Mouse (Mus musculus) thymus, adult 2 months (tissue): ENCODE data around the gene Sun2. TPM values are rescaled to one million over a fixed set of nuclear protein-coding genes. Genes with fewer than 3 reads are reported as not detected.

Experiments used
- DNase-seq: peaks from one replicate; pipeline ENCODE4 v3.0.0; 2021
- H3K27ac ChIP-seq: fragments of 200-500 bp; 2 replicates; pipeline ENCODE4 v1.5.1; 2012; ENCODE audit warnings: low read length, control low read depth; ENCODE audit not compliant: control insufficient read depth, insufficient read depth
- H3K27me3 ChIP-seq: fragments of 200-500 bp; 2 replicates; pipeline ENCODE4 v1.6.1; 2012; ENCODE audit warnings: mild to moderate bottlenecking, low read length, moderate library complexity, mixed read lengths; ENCODE audit not compliant: control insufficient read depth, insufficient read depth
- H3K36me3 ChIP-seq: fragments of 200-500 bp; 2 replicates; pipeline ENCODE4 v1.6.1; 2012; ENCODE audit warnings: mild to moderate bottlenecking, low read length, moderate library complexity; ENCODE audit not compliant: control insufficient read depth, insufficient read depth
- H3K4me1 ChIP-seq: fragments of 200-500 bp; replicated peaks from 2 replicates; pipeline ENCODE4 v1.6.1; 2012; ENCODE audit warnings: low read length; ENCODE audit not compliant: control insufficient read depth, insufficient read depth
- H3K4me3 ChIP-seq: fragments of 200-500 bp; 2 replicates; pipeline ENCODE4 v1.5.1; 2012; ENCODE audit warnings: mild to moderate bottlenecking, low read length, control low read depth, moderate library complexity; ENCODE audit not compliant: control insufficient read depth, insufficient read depth
- CTCF ChIP-seq: fragments of 200-500 bp; IDR thresholded peaks from 2 replicates; pipeline ENCODE4 v1.5.1; 2012; ENCODE audit warnings: mild to moderate bottlenecking, control low read depth, low read length, moderate library complexity, borderline replicate concordance; ENCODE audit not compliant: control insufficient read depth, poor library complexity, insufficient read depth; ENCODE audit errors: extremely low read depth
- POLR2A ChIP-seq: fragments of 200-500 bp; IDR thresholded peaks from 2 replicates; pipeline ENCODE4 v1.6.1; 2012; ENCODE audit warnings: mild to moderate bottlenecking, low read length, control low read depth, moderate library complexity; ENCODE audit not compliant: control insufficient read depth, poor library complexity, insufficient read depth; ENCODE audit errors: extremely low read depth
- WGBS: fragments of 180-500 bp; shearing (Covaris S2); methylation state at CpG from one replicate; pipeline ENCODE4 v1.1.7; 2018; 5-methylcytosine and 5-hydroxymethylcytosine counted together
- polyA plus RNA-seq: library from polyadenylated mRNA; depleted of rRNA; stranded (reverse); fragments of >200 nt; gene quantifications from 2 replicates; pipeline ENCODE4 v1.2.3, GENCODE M21; 2012

Gene Sun2
- polyA plus RNA-seq, 1 experiment: 245 TPM

DNA sequence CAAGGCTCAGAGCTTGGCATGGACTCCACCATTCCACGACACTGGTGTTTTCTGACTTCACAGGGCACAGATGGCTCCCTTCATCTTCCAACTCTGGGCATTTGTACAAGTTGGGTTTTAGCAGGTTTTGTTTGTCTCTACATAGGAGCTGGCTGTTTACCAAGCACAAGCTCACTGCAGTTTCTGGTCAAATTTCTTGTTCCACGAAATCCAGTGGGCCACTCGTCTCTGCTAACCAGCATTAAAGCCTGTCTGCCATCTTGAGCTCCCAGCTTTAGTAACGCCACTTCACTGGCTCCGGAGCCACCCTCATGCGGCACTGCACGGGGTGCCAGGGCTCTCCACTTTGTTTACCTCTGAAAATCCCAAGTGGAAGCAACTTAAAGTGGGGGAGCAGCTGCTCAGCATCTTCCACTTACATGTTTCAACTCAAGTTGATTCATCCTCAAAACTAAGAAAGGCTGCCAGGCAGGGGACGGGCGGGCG, 24.3 kb upstream of the Sun2 start:
- TF ChIP-seq POLR2A (no peak), CTCF (no peak)
- WGBS: 97% methylated on average over 10 of the region's 10 CpGs
- H3K36me3 ChIP-seq: no peaks in the 10 kb centered on the region
- no peaks in the 10 kb centered on the region for H3K27me3 ChIP-seq
- no peak overlapping the region for H3K4me3 ChIP-seq
- no peaks in the 10 kb centered on the region for H3K4me1 ChIP-seq
- no peak overlapping the region for H3K27ac ChIP-seq
- no peak for DNase-seq

DNA sequence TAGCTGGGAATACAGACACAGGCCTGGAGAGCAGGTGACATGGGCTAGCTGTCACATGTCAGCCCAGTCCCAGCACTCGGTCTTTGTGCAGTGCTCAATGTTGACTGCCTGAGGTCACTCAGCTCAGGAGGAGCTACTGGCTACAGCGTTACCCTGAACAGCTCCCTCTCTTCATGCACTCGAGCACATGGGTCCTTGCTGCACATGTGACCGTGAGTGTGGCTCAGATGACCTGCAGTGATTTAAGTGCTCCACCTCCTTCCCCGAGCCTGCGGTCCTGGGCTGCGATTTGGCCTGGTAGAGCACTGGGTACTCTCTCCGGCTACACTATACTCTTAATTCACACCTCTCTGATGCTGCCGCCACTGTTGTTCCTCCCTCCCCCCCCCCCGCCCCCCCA, 23.8 kb upstream of the Sun2 start:
- no peak overlapping the region for H3K4me3 ChIP-seq
- no peaks in the 10 kb centered on the region for H3K4me1 ChIP-seq
- TF ChIP-seq POLR2A (no peak), CTCF (no peak)
- H3K27me3 ChIP-seq: no peaks in the 10 kb centered on the region
- no peak overlapping the region for H3K27ac ChIP-seq
- WGBS: 93% methylated on average over 10 of the region's 10 CpGs
- H3K36me3 ChIP-seq: no peaks in the 10 kb centered on the region
- DNase-seq: no peak

DNA sequence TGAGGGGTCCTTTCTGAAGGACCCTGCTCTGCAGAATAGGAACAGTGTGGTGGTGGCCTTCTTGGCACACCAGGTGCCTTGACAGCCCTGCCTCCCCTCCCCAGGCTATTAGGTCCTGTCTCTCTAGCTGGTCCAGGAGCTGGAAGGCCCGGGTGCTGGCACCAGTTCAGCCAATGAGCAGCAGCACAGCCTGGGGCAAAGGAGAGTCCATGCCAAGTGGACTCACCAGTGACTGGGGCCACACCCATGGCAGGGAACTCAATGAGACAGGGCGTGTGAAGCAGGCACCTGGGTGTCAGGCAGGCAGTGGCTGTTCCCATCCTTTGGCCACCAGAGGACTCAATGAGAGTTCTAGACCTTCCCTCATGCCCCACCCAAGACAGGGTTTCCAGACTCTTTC, 23.0 kb upstream of the Sun2 start:
- H3K27ac ChIP-seq: no peak overlapping the region
- H3K36me3 ChIP-seq: no peaks in the 10 kb centered on the region
- H3K27me3 ChIP-seq: no peaks in the 10 kb centered on the region
- DNase-seq: no peak
- H3K4me3 ChIP-seq: no peak overlapping the region
- H3K4me1 ChIP-seq: no peaks in the 10 kb centered on the region
- no peak for TF ChIP-seq POLR2A
- no peak for TF ChIP-seq CTCF
- WGBS: 98% methylated on average over 2 of the region's 2 CpGs

DNA sequence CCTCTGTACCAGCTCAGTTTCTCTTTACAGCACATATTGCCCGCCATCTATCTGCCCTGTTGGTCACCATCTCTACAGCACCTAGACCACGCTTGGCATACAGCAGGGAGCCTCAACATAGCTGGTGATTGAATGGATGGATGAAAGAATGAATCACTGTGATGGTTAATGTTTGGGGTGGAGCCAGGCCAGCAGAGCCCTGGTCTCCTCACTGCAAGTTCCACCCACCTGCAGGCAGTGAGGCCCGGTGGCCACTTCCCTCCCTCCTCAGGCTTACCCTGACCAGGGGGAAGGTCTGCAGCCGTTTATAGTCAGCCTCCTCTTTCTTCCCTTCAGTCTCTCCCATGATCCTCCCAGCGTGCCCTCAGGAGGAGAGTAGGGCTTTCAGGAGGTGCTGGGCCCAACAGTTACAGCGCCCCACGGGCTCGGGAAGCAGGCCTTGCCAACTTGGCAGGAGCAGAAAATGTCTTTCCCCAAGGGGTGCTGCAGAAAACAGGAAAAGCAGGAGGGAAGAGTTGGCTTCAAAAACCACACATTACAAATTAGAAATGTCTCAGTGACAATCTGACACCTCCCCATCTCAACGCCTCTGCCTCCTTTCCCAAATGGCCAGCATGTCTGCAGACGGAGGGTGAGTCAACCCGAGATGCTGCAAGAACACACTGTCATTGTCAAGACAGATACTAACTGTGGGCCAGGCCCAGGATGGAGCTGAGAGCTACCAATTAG, 22.4 kb upstream of the Sun2 start:
- TF ChIP-seq CTCF (no peak), POLR2A (no peak)
- H3K36me3 ChIP-seq: no peaks in the 10 kb centered on the region
- WGBS: 92% methylated on average over 11 of the region's 11 CpGs
- no peaks in the 10 kb centered on the region for H3K4me1 ChIP-seq
- H3K27ac ChIP-seq: no peak overlapping the region
- no peak overlapping the region for H3K4me3 ChIP-seq
- DNase-seq: no peak
- no peaks in the 10 kb centered on the region for H3K27me3 ChIP-seq

- H3K36me3 ChIP-seq: no peaks in the 10 kb centered on the region
- H3K4me3 ChIP-seq: no peak overlapping the region
- 97% methylated on average over 7 of the region's 7 CpGs for WGBS
- no peaks in the 10 kb centered on the region for H3K4me1 ChIP-seq
- no peaks in the 10 kb centered on the region for H3K27me3 ChIP-seq
- TF ChIP-seq CTCF: no peak
- 0 out of 2 replicates have a peak, but pooled peaks have one; percentile 16 for TF ChIP-seq POLR2A
- no peak for DNase-seq
- H3K27ac ChIP-seq: no peak overlapping the region
Measured at GRCm38 (mm10) chr15:79763601-79764246, 21.4 kb upstream of the Sun2 start.

DNA sequence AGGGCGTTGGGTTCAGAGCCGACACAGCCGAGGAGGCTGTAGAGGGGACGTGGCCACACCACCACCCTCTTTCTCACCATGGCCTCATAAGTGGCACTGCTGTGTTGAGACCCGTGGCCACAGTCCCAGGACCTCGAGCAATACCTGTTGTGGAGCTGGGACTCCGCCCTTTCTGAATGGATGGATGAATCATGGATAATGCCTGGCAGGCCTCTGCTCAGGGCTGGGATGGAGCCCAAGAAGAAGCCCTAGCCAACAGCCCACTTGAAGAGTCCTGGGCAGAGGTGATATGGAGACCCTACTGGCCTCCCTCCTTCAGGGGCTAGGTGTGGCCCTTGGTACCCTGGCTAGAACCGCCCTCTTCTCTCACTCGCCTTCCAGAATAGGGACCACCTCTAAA, 20.7 kb upstream of the Sun2 start:
- no peaks in the 10 kb centered on the region for H3K4me1 ChIP-seq
- H3K36me3 ChIP-seq: no peaks in the 10 kb centered on the region
- TF ChIP-seq CTCF: no peak
- no peak for TF ChIP-seq POLR2A
- H3K27ac ChIP-seq: no peak overlapping the region
- no peak for DNase-seq
- WGBS: 94% methylated on average over 9 of the region's 9 CpGs
- H3K27me3 ChIP-seq: no peaks in the 10 kb centered on the region
- H3K4me3 ChIP-seq: no peak overlapping the region
